Mouse (Mus musculus): ENCODE measurements around the gene Aadacl2. TPM values are rescaled to one million over a fixed set of nuclear protein-coding genes. Genes with fewer than 3 reads are reported as not detected.

The Aadacl2 gene
- polyA plus RNA-seq, 1 experiment from 2014 or later = not detected

DNA sequence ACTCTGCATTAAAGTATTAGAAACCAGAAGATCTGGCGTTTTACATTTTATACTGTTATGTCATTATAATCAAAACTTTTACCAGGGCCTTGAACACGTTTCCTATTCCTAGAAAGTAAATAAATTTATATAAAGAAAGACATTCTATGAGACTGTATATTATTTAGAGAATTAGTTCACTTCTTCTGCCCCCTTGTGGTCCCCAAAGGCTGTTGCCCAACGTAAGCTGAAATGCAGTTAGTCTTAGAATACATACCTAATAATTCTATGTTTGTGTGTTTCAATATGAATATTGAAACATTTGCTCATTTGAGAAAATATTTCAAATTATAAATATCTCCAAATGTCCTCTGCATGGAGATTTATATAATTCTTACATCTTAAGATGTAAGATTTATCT, 49.9 kb downstream of the Aadacl2 start:
- H3K36me3 ChIP-seq (ENCODE audit: control insufficient read depth, insufficient read depth) = no peaks in the 10 kb centered on the region
- H3K27ac ChIP-seq (ENCODE audit: low read length) = no peak overlapping the region
- H3K4me1 ChIP-seq (replicated peaks; ENCODE audit: control insufficient read depth, insufficient read depth, low read length) = no peaks in the 10 kb centered on the region
- H3K9me3 ChIP-seq (ENCODE audit: control insufficient read depth, low read length) = no peaks in the 10 kb centered on the region
- H3K4me2 ChIP-seq (ENCODE audit: low read length) = no peak overlapping the region
- no peaks in the 10 kb centered on the region for H3K27me3 ChIP-seq (replicated peaks; ENCODE audit: control insufficient read depth, insufficient read depth, low read length)
- H3K4me3 ChIP-seq (replicated peaks; ENCODE audit: low read length) = no peak overlapping the region
- 33% methylated on average over 3 of the region's 3 CpGs for WGBS
- H3K9ac ChIP-seq (replicated peaks; ENCODE audit: low read depth, low read length) = no peak overlapping the region
- ATAC-seq = peak; percentile 58; the same call in 1 of the 2 replicates

- no peak for ATAC-seq
- no peak overlapping the region for H3K4me2 ChIP-seq (ENCODE audit: low read length)
- H3K27ac ChIP-seq (ENCODE audit: low read length) = no peak overlapping the region
- WGBS = 76% methylated on average over 2 of the region's 2 CpGs
- no peaks in the 10 kb centered on the region for H3K36me3 ChIP-seq (ENCODE audit: control insufficient read depth, insufficient read depth)
- H3K9me3 ChIP-seq (ENCODE audit: control insufficient read depth, low read length) = no peaks in the 10 kb centered on the region
- no peak overlapping the region for H3K9ac ChIP-seq (replicated peaks; ENCODE audit: low read depth, low read length)
- no peaks in the 10 kb centered on the region for H3K27me3 ChIP-seq (replicated peaks; ENCODE audit: control insufficient read depth, insufficient read depth, low read length)
- no peak overlapping the region for H3K4me3 ChIP-seq (replicated peaks; ENCODE audit: low read length)
- no peaks in the 10 kb centered on the region for H3K4me1 ChIP-seq (replicated peaks; ENCODE audit: control insufficient read depth, insufficient read depth, low read length)
Measured at GRCm38 (mm10) chr3:60057070-60057808, 50.7 kb downstream of the Aadacl2 start.

GRCm38 (mm10) chr3:60057809-60058082, 51.2 kb downstream of the Aadacl2 start:
- no peak overlapping the region for H3K9ac ChIP-seq (replicated peaks; ENCODE audit: low read depth, low read length)
- H3K9me3 ChIP-seq (ENCODE audit: control insufficient read depth, low read length) = no peaks in the 10 kb centered on the region
- no peak overlapping the region for H3K4me2 ChIP-seq (ENCODE audit: low read length)
- no peak overlapping the region for H3K27ac ChIP-seq (ENCODE audit: low read length)
- H3K4me3 ChIP-seq (replicated peaks; ENCODE audit: low read length) = no peak overlapping the region
- H3K27me3 ChIP-seq (replicated peaks; ENCODE audit: control insufficient read depth, insufficient read depth, low read length) = no peaks in the 10 kb centered on the region
- no peak for ATAC-seq
- no peaks in the 10 kb centered on the region for H3K4me1 ChIP-seq (replicated peaks; ENCODE audit: control insufficient read depth, insufficient read depth, low read length)
- no peaks in the 10 kb centered on the region for H3K36me3 ChIP-seq (ENCODE audit: control insufficient read depth, insufficient read depth)
- WGBS = 92% methylated on average over 1 of the region's 1 CpGs

Other genes starting within 250 kb of the Aadacl2 start
- not detected in 2 replicates for gene Gm8298, start 145.7 kb upstream of the Aadacl2 start, polyA plus RNA-seq (2015; fragmentation: Nextera tagmentation; extraction: Ambion mirVana)
- gene C130079G13Rik, start 81.5 kb upstream of the Aadacl2 start, polyA plus RNA-seq (2015; fragmentation: Nextera tagmentation; extraction: Ambion mirVana) = not detected in 2 replicates
- gene Aadac, start 19.0 kb downstream of the Aadacl2 start, polyA plus RNA-seq (2015; fragmentation: Nextera tagmentation; extraction: Ambion mirVana) = not detected in 2 replicates
- not detected in 2 replicates for gene Sucnr1, start 75.1 kb downstream of the Aadacl2 start, polyA plus RNA-seq (2015; fragmentation: Nextera tagmentation; extraction: Ambion mirVana)

Data from forebrain, embryonic 16.5 days (tissue).